Comparison of ENCODE assay signal across 1 mouse cellular context in the genomic region with DNA sequence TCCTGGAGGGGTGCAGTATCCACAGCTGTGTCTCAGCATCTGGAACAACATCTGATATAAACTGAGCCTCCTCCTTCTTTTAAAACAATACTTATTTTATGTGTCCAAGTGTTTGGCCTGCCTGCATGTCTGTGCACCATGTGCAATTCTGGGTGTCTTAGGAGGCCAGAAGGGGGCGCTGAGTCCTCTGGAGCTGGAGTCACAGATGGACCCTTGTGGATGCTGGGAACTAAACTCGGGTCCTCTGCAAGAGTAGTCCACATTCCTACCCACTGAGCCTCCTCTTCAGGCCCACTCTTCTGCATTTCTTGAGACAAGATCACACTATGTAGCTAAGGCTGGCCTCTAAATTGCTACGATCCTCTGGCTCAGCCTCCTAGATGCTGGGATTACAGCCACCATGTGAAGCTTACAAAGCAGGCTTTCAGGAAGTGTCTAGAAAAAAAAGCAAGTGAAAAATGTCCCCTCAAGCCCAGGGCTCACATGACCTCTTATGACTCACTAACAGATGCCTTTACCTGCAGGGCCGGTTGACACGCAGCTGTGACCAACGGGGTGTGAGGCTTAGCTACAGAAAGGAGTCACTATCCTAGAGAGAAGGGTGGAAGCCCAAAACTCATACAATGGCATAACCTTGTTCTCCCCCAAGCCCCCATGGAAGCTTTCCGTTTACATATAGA.
A peak's percentile ranks its signal among the peaks of the same experiment; 100 is the strongest.
TF ChIP-seq lines count a peak whose summit lies in the region.

No protein-coding gene starts in this region.

TF ChIP-seq in MEL, 35 proteins besides CTCF, POLR2A, EP300 and RAD21:
- no peak for TF ChIP-seq CHD1 (IDR thresholded peaks at IDR 0.05; ENCODE audit: low read depth, low read length)
- 0 out of 2 replicates have a peak, but pooled peaks have one; percentile 10 for TF ChIP-seq SMC3 (IDR thresholded peaks at IDR 0.05; ENCODE audit: low read depth, low read length)
